Mouse (Mus musculus): ENCODE results near the gene Fas.

Gene Fas

DNA sequence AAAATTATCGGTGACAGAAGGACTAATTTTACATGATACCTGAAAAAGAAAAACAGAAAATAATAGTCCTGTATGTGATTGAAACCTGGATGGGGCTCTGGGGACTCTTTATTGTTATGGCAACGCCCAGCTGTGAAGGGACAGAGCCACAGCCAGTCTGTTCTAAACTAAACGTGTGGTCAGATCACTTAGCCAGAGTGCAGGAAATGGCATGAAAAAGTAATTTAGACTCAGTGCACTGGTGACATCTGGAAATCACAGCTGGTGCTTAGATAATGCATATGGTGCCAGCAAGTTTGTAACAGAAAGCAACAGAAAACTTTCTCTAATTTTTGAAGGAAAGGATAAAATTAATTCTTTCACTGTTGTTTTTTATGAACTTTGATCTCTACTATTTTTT is 79.9 kb downstream of the Fas start:
- DNase-seq, result no peak

Data from thymus, postnatal 14 days (tissue).